Mouse (Mus musculus) C2C12 (cell line): ENCODE results near the gene Epas1. TPM values are rescaled to one million over a fixed set of nuclear protein-coding genes. Genes with fewer than 3 reads are reported as not detected.

Experiments
- H3K27me3 ChIP-seq: one replicate; pipeline ENCODE4 v1.6.1; 2011; ENCODE audit not compliant: control insufficient read depth, insufficient read depth, insufficient read length
- H3K36me3 ChIP-seq: one replicate; pipeline ENCODE4 v1.6.1; 2011; ENCODE audit not compliant: control insufficient read depth, insufficient read depth
- H3K4me3 ChIP-seq: one replicate; pipeline ENCODE4 v1.5.1; 2011; ENCODE audit warnings: mild to moderate bottlenecking, control low read depth; ENCODE audit not compliant: poor library complexity, insufficient read depth, severe bottlenecking
- H3K79me2 ChIP-seq: one replicate; pipeline ENCODE4 v1.6.1; 2011; ENCODE audit not compliant: control insufficient read depth, insufficient read depth
- H3K79me3 ChIP-seq: one replicate; pipeline ENCODE4 v1.6.1; 2011; ENCODE audit warnings: low read depth, control low read depth
- H3ac ChIP-seq: one replicate; pipeline ENCODE3; 2011; ENCODE audit warnings: low read depth; ENCODE audit not compliant: control insufficient read depth, insufficient read length
- CEBPB ChIP-seq: IDR thresholded peaks from one replicate; pipeline ENCODE4 v1.6.1; 2011; ENCODE audit warnings: low read depth, mild to moderate bottlenecking, control low read depth, moderate library complexity
- CTCF ChIP-seq: IDR thresholded peaks from one replicate; pipeline ENCODE4 v1.5.1; 2011; ENCODE audit not compliant: control insufficient read depth, insufficient read depth, insufficient read length
- FOSL1 ChIP-seq: IDR thresholded peaks from one replicate; pipeline ENCODE4 v1.8.0; 2011; ENCODE audit warnings: mild to moderate bottlenecking, low read length; ENCODE audit not compliant: poor library complexity, insufficient read depth, severe bottlenecking
- MAX ChIP-seq: IDR thresholded peaks from one replicate; pipeline ENCODE4 v1.6.1; 2011; ENCODE audit warnings: mild to moderate bottlenecking, control low read depth
- MYOD1 ChIP-seq: IDR thresholded peaks from one replicate; pipeline ENCODE4 v1.6.1; 2011; ENCODE audit warnings: low read depth; ENCODE audit not compliant: control insufficient read depth, insufficient read length
- MYOG ChIP-seq: IDR thresholded peaks from one replicate; pipeline ENCODE4 v1.6.1; 2011; ENCODE audit not compliant: control insufficient read depth, insufficient read length; ENCODE audit errors: extremely low read depth
- USF1 ChIP-seq: IDR thresholded peaks from one replicate; pipeline ENCODE4 v1.6.1; 2011; ENCODE audit warnings: low read depth, mild to moderate bottlenecking, control low read depth, moderate library complexity
- long read RNA-seq, 2 experiments: library from polyadenylated mRNA; unstranded; transcript quantifications; one replicate each; pipeline ENCODE4 v2.0.0; 2019 to 2020
- polyA plus RNA-seq: library from polyadenylated mRNA; unstranded; fragments of >200 nt; fragmentation: generic; extraction: Trizol; gene quantifications from one replicate; pipeline ENCODE4 v1.2.1, GENCODE M21; 2012; ENCODE audit warnings: missing spikeins

The Epas1 gene
- 0.05 TPM for polyA plus RNA-seq
- long read RNA-seq, experiment 1: 0 reads
- long read RNA-seq, experiment 2: 0 reads

- H3K4me3 ChIP-seq: no peak within 1 kb of the TSS
- H3K36me3 ChIP-seq: no peaks in the 10 kb centered on the region
- TF ChIP-seq FOSL1: no peak
- no peak for TF ChIP-seq USF1
- TF ChIP-seq CTCF: no peak
- no peak for TF ChIP-seq MAX
- no peak for TF ChIP-seq MYOG
- no peak for TF ChIP-seq CEBPB
- no peak for TF ChIP-seq MYOD1
- no peak within 1 kb of the TSS for H3ac ChIP-seq
- H3K79me3 ChIP-seq: no peaks in the 10 kb centered on the region
- no peaks in the 10 kb centered on the region for H3K79me2 ChIP-seq
- peaks cover 15% of the 10 kb centered on the region for H3K27me3 ChIP-seq
Measured at GRCm38 (mm10) chr17:86753130-86753821, at the start of gene Epas1. TSS of gene Epas1 (plus strand) at chr17:86753700.

GRCm38 (mm10) chr17:86705236-86705635 lies 48.3 kb upstream of the Epas1 start:
- Histone ChIP-seq H3K27me3 (no peaks in the 10 kb centered on the region), H3K79me3 (no peaks in the 10 kb centered on the region), H3ac (no peak overlapping the region), H3K4me3 (no peak overlapping the region), H3K79me2 (no peaks in the 10 kb centered on the region), H3K36me3 (no peaks in the 10 kb centered on the region)
- TF ChIP-seq MYOG (no peak), FOSL1 (no peak), MYOD1 (no peak), CEBPB (no peak), CTCF (no peak), USF1 (no peak), MAX (no peak)

- Histone ChIP-seq H3K79me3 (no peaks in the 10 kb centered on the region), H3K4me3 (no peak overlapping the region), H3K36me3 (no peaks in the 10 kb centered on the region), H3ac (no peak overlapping the region), H3K79me2 (no peaks in the 10 kb centered on the region), H3K27me3 (no peaks in the 10 kb centered on the region)
- TF ChIP-seq MYOG (no peak), MAX (no peak), CTCF (no peak), USF1 (no peak), CEBPB (no peak), FOSL1 (no peak)
Measured at GRCm38 (mm10) chr17:86706467-86706866, 47.0 kb upstream of the Epas1 start.

GRCm38 (mm10) chr17:86709803-86710202 lies 43.7 kb upstream of the Epas1 start:
- no peak for TF ChIP-seq FOSL1
- Histone ChIP-seq H3K36me3 (no peaks in the 10 kb centered on the region), H3K27me3 (no peaks in the 10 kb centered on the region), H3K79me3 (no peaks in the 10 kb centered on the region), H3K79me2 (no peaks in the 10 kb centered on the region), H3ac (no peak overlapping the region), H3K4me3 (no peak overlapping the region)

GRCm38 (mm10) chr17:86710379-86710778 lies 43.1 kb upstream of the Epas1 start:
- Histone ChIP-seq H3K4me3 (no peak overlapping the region), H3K36me3 (no peaks in the 10 kb centered on the region), H3K79me3 (no peaks in the 10 kb centered on the region), H3K79me2 (no peaks in the 10 kb centered on the region), H3K27me3 (no peaks in the 10 kb centered on the region), H3ac (no peak overlapping the region)
- TF ChIP-seq MAX (no peak), CEBPB (no peak), FOSL1 (no peak), USF1 (no peak), MYOD1 (no peak), MYOG (no peak), CTCF (no peak)

GRCm38 (mm10) chr17:86711949-86712348 lies 41.6 kb upstream of the Epas1 start:
- no peak overlapping the region for H3ac ChIP-seq
- no peaks in the 10 kb centered on the region for H3K79me2 ChIP-seq
- no peaks in the 10 kb centered on the region for H3K79me3 ChIP-seq
- H3K4me3 ChIP-seq: no peak overlapping the region
- no peak for TF ChIP-seq MYOG
- TF ChIP-seq MAX: no peak
- no peak for TF ChIP-seq CTCF
- TF ChIP-seq MYOD1: no peak
- H3K27me3 ChIP-seq: no peaks in the 10 kb centered on the region
- no peaks in the 10 kb centered on the region for H3K36me3 ChIP-seq

GRCm38 (mm10) chr17:86712601-86713000 lies 40.9 kb upstream of the Epas1 start:
- Histone ChIP-seq H3K27me3 (no peaks in the 10 kb centered on the region), H3ac (no peak overlapping the region), H3K79me2 (no peaks in the 10 kb centered on the region), H3K36me3 (no peaks in the 10 kb centered on the region), H3K4me3 (no peak overlapping the region), H3K79me3 (no peaks in the 10 kb centered on the region)
- TF ChIP-seq CTCF: no peak
- TF ChIP-seq FOSL1: no peak
